Mouse (Mus musculus) lung, postnatal 0 days (tissue): ENCODE results near the gene Sltm. TPM values are rescaled to one million over a fixed set of nuclear protein-coding genes. Genes with fewer than 3 reads are reported as not detected.

Source experiments
- ATAC-seq: fragments of 200-750 bp; cut with Nextera tagmentation; 2 replicates; pipeline ENCODE4 v1.8.0; 2017; ENCODE audit warnings: moderate library complexity
- DNase-seq: peaks from one replicate; pipeline ENCODE4 v3.0.0-alpha.2; 2016; ENCODE audit warnings: low spot score
- H3K27ac ChIP-seq: fragments of 300-500 bp; sonication (generic); 2 replicates; pipeline ENCODE4 v1.5.1; 2014; ENCODE audit warnings: antibody characterized with exemption, mild to moderate bottlenecking, low read length, mixed read lengths
- H3K27me3 ChIP-seq: fragments of 300-500 bp; sonication (generic); replicated peaks from 2 replicates; pipeline ENCODE4 v1.6.1; 2014; ENCODE audit warnings: low read length, mixed read lengths; ENCODE audit not compliant: insufficient read depth
- H3K36me3 ChIP-seq: fragments of 300-500 bp; sonication (generic); 2 replicates; pipeline ENCODE4 v1.6.1; 2014; ENCODE audit warnings: low read length, mixed read lengths; ENCODE audit not compliant: insufficient read depth
- H3K4me1 ChIP-seq: fragments of 300-500 bp; sonication (generic); 2 replicates; pipeline ENCODE4 v1.6.1; 2014; ENCODE audit warnings: antibody characterized with exemption, low read depth, low read length, mixed read lengths; ENCODE audit not compliant: insufficient read depth
- H3K4me2 ChIP-seq: fragments of 300-500 bp; sonication (generic); replicated peaks from 2 replicates; pipeline ENCODE4 v1.6.1; 2014; ENCODE audit warnings: low read depth, mild to moderate bottlenecking, low read length, moderate library complexity, mixed read lengths
- H3K4me3 ChIP-seq: fragments of 300-500 bp; sonication (generic); 2 replicates; pipeline ENCODE4 v1.5.1; 2014; ENCODE audit warnings: low read depth, low read length
- H3K9ac ChIP-seq: fragments of 300-500 bp; sonication (generic); replicated peaks from 2 replicates; pipeline ENCODE4 v1.6.1; 2014; ENCODE audit warnings: low read depth, mild to moderate bottlenecking
- H3K9me3 ChIP-seq: fragments of 300-500 bp; sonication (generic); 2 replicates; pipeline ENCODE4 v1.6.1; 2016; ENCODE audit warnings: low read length, mixed read lengths
- CTCF ChIP-seq: IDR thresholded peaks from 2 replicates; pipeline ENCODE4 v1.5.1; 2016; ENCODE audit warnings: antibody characterized with exemption, mild to moderate bottlenecking
- EP300 ChIP-seq: IDR thresholded peaks from 2 replicates; pipeline ENCODE4 v1.6.1; 2016; ENCODE audit warnings: antibody characterized with exemption, mild to moderate bottlenecking, control low read depth
- WGBS: fragments of 180-500 bp; shearing (Covaris S2); extraction: QIAGEN DNeasy Blood & Tissue Kit; methylation state at CpG from one replicate; pipeline ENCODE4 v1.1.7; 2014; 5-methylcytosine and 5-hydroxymethylcytosine counted together
- polyA plus RNA-seq: library from polyadenylated mRNA; unstranded; fragments of >200 nt; fragmentation: Nextera tagmentation; extraction: Ambion mirVana; gene quantifications from 2 replicates; pipeline ENCODE4 v1.2.1, GENCODE M21; 2015

Gene Sltm
- polyA plus RNA-seq, 1 experiment from 2014 or later = 28.1 TPM

DNA sequence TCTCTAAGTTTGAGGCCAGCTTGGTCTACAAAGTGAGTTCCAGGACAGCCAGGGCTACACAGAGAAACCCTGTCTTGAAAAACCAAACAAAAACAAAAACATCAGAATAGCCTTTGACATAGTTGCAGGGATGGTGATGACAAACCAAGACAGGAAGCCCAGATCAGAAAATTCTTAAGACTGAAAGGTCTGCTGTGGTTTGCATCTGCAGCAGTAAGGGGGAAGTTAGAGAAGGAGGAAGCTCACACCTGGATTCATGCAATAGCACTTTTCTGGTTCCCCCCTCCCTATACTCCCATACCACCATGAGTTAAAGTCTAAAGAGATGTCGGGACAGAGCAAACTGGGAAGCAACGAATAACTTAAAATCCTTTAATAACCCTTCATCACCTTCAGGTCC, 36.4 kb upstream of the Sltm start:
- Histone ChIP-seq H3K4me3 (no peak overlapping the region), H3K9me3 (no peaks in the 10 kb centered on the region), H3K27ac (no peak overlapping the region), H3K27me3 (no peaks in the 10 kb centered on the region), H3K4me1 (no peaks in the 10 kb centered on the region), H3K36me3 (no peaks in the 10 kb centered on the region), H3K4me2 (no peak overlapping the region), H3K9ac (no peak overlapping the region)
- no peak for ATAC-seq
- WGBS = 67% methylated on average over 2 of the region's 2 CpGs
- DNase-seq = no peak
- no peak for TF ChIP-seq EP300
- TF ChIP-seq CTCF = no peak

DNA sequence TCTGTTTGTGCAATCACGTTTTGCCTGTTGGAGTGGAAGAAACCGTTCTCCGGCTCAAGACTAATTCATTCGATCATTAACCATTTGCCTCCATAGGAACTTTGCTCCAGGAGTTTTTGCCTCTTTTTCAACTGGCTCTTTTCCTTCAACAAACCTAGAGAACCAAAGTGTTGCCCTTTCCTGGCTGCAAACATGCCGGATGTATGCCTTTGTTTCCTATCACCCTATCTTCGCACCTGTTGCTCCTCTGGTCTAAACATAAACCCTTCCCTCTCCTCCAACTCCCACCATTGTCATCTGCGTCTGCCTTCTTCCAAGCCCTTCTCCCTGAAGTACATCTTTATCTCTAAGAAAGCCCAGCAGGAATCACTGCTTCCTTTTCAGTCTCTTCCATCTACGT, 35.8 kb upstream of the Sltm start:
- 70% methylated on average over 8 of the region's 8 CpGs for WGBS
- no peak for TF ChIP-seq CTCF
- TF ChIP-seq EP300 = no peak
- no peaks in the 10 kb centered on the region for H3K27me3 ChIP-seq
- no peaks in the 10 kb centered on the region for H3K36me3 ChIP-seq
- H3K4me1 ChIP-seq = no peaks in the 10 kb centered on the region
- ATAC-seq (no peak), DNase-seq (no peak)
- H3K9ac ChIP-seq = no peak overlapping the region
- no peak overlapping the region for H3K4me2 ChIP-seq
- H3K9me3 ChIP-seq = no peaks in the 10 kb centered on the region
- H3K4me3 ChIP-seq = no peak overlapping the region
- H3K27ac ChIP-seq = no peak overlapping the region

DNA sequence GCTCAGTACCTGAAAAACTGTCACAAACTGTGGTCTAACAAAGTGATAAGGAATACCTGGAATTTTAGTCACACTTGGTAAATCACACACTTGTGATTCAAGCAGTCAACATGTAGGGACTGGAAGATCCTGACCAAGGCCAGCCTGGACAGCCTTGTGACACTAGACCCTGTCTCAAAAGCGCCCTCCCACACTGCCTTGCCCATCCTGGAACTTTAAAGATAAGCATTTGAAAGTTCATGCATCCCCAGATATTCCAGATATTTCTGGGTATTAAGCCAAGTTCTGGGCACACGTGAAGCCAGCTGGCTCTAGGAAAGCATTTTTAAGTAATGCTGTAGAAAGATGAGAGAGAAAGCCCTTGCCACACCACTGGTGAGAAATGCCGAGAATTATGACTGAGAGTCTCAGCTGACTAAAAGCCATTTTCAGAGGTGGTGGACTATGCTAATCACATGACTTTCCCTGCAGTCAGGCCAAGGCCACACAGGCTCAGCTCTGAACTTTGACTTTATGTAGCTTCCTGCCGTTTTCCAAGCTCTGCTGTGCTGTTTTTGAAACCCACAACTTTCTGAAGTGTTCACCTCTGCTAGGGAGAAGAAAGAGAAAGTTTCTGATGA, 32.5 kb upstream of the Sltm start:
- H3K36me3 ChIP-seq = no peaks in the 10 kb centered on the region
- ATAC-seq = peak; percentile 71
- H3K4me2 ChIP-seq = no peak overlapping the region
- H3K9ac ChIP-seq = no peak overlapping the region
- no peaks in the 10 kb centered on the region for H3K27me3 ChIP-seq
- H3K4me1 ChIP-seq = no peaks in the 10 kb centered on the region
- no peaks in the 10 kb centered on the region for H3K9me3 ChIP-seq
- H3K4me3 ChIP-seq = no peak overlapping the region
- peak; percentile 75 for DNase-seq
- TF ChIP-seq CTCF = no peak
- no peak for TF ChIP-seq EP300
- no peak overlapping the region for H3K27ac ChIP-seq
- 53% methylated on average over 4 of the region's 4 CpGs for WGBS

DNA sequence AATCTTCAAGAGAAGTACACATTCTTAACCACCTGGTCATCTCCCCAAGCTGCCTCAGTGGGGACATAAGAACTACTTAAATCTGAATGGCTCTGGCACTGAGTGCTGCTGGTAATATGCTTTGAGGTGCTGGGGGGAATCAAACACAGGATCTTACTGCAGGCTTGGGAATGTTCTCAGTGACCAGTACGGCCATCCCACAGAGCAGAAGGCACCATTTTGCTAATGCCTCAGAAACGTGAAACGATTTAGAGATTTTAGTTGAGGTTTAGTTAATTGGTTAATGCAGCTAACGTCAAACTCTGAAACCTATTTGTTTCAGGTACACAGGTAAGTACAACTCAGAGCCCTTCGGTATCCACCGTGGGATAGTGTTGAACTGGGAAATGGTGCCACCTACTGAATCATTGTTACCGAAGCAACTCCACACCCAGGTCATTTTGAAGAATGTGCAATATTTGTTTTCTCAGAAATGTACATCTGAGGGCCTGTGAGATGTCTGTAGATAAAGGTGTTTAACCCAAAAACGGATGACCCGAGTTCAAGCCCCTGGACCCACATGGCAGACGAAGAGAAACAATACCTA, 31.5 kb upstream of the Sltm start:
- Histone ChIP-seq H3K4me1 (no peaks in the 10 kb centered on the region), H3K27me3 (no peaks in the 10 kb centered on the region), H3K9ac (no peak overlapping the region), H3K27ac (no peak overlapping the region), H3K4me2 (no peak overlapping the region), H3K9me3 (no peaks in the 10 kb centered on the region), H3K36me3 (no peaks in the 10 kb centered on the region), H3K4me3 (no peak overlapping the region)
- DNase-seq (peak; percentile 53), ATAC-seq (no peak; the same call in 1 of the 2 replicates)
- 51% methylated on average over 10 of the region's 10 CpGs for WGBS
- TF ChIP-seq EP300 (no peak), CTCF (peak; percentile 57)

DNA sequence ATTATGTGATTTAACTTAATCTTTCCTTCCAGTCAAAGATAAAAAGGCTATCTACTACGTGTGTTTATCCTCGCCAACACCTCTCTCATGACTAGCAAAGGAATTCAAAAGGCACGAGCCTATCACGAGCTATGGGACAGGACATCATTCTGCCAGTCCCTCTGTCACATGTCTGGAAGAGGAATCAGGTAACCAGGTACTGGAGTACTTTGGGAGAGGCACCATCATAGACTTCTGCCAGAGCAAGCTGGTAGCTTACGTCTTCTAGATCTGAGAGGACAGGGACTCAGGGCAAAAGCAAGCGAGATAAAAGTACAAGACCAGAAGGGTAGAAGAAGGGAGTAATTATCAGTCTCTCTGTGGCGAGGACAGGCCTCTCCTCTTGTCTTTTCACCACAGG, 30.9 kb upstream of the Sltm start:
- ATAC-seq (no peak), DNase-seq (no peak)
- TF ChIP-seq EP300 (no peak), CTCF (no peak)
- H3K9ac ChIP-seq = no peak overlapping the region
- 60% methylated on average over 7 of the region's 7 CpGs for WGBS
- no peak overlapping the region for H3K27ac ChIP-seq
- H3K4me3 ChIP-seq = no peak overlapping the region
- H3K4me2 ChIP-seq = no peak overlapping the region
- H3K27me3 ChIP-seq = no peaks in the 10 kb centered on the region
- H3K36me3 ChIP-seq = no peaks in the 10 kb centered on the region
- H3K9me3 ChIP-seq = no peaks in the 10 kb centered on the region
- no peaks in the 10 kb centered on the region for H3K4me1 ChIP-seq

DNA sequence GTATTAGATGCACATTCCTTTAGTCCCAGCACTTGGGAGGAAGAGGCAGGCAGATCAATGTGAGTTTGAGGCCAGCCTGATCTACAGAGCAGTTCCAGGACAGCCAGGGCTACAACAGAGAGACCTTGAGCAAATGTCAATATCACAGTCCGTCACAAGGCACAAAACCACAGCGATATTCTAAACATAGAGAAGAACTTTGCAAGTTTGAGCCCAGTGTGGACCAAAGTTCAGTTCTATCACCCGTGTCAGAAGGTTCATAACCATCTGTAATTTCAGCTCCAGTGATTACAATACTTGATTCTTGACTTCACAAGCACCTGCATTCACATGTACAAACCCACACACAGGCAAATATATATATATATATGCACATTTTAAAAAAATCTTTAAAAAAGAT, 21.9 kb upstream of the Sltm start:
- TF ChIP-seq CTCF = no peak
- no peak for TF ChIP-seq EP300
- Histone ChIP-seq H3K9ac (no peak overlapping the region), H3K9me3 (no peaks in the 10 kb centered on the region), H3K4me2 (no peak overlapping the region), H3K4me3 (no peak overlapping the region), H3K27ac (no peak overlapping the region), H3K36me3 (no peaks in the 10 kb centered on the region), H3K27me3 (no peaks in the 10 kb centered on the region), H3K4me1 (no peaks in the 10 kb centered on the region)
- ATAC-seq = no peak
- 78% methylated on average over 3 of the region's 3 CpGs for WGBS
- no peak for DNase-seq

DNA sequence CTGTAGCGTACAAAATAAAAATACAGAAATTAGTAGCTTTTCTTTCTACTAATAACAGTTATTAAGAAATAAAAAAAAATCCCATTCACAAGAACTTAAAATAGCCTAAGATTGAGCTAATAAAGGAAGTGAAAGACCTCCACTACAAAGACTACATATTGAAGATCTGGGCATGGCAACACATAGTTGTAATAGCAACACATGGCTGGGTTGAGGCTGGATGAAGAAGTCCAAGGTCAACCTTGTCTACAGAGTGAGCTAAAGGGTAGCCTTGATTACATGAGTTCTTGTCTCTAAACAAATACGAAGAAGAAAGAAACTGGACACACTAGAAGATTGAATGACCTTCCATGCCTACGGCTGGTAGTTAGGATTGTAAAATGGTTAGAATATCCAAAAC, 18.7 kb upstream of the Sltm start:
- no peak for DNase-seq
- WGBS = 94% methylated on average over 3 of the region's 3 CpGs
- H3K4me1 ChIP-seq = no peaks in the 10 kb centered on the region
- H3K4me3 ChIP-seq = no peak overlapping the region
- H3K27ac ChIP-seq = no peak overlapping the region
- ATAC-seq = no peak
- H3K4me2 ChIP-seq = no peak overlapping the region
- H3K27me3 ChIP-seq = no peaks in the 10 kb centered on the region
- no peaks in the 10 kb centered on the region for H3K36me3 ChIP-seq
- no peak overlapping the region for H3K9ac ChIP-seq
- H3K9me3 ChIP-seq = no peaks in the 10 kb centered on the region
- TF ChIP-seq EP300 = no peak
- TF ChIP-seq CTCF = no peak
